30 mouse cellular contexts compared by ENCODE assay signal in the genomic region with DNA sequence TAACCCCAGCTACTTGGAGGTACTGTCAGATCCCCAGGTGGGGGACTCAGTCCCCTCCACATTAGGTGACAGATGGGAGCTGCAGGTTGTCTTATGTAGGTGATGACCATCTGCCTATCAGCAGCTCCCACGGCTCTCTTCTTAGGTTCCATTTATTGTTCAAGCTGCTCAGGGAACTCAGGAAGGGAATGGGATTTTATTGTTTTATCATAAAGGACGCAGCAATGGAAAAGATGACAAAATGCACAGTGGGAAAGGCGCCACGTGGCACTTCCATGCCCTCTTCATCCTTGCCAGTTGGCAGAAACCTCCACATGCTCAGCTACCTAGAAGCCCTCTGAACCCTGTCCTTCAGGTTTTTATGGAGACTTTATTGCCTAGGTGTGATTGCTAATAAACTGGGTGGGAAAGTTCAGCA. TPM values are rescaled to one million over a fixed set of nuclear protein-coding genes. Genes with fewer than 3 reads are reported as not detected.
DNase-seq lines count a peak whose midpoint lies in the region; ATAC-seq and TF ChIP-seq lines count a peak whose summit lies in the region.
"Had no signal": no experiment of that assay in that cellular context is flagged by ENCODE, and none has a peak within 500 bp of the region (broad histone marks: within the 10 kb centered on the region; RNA-seq: fewer than 3 reads in every experiment).

No protein-coding gene starts in this region.

- no peaks in the 10 kb centered on the region for H3K4me1 ChIP-seq in intestine, postnatal 0 days (replicated peaks; ENCODE audit: control insufficient read depth, insufficient read depth, low read length)
- H3K4me1 ChIP-seq in stomach, postnatal 0 days (replicated peaks; ENCODE audit: control insufficient read depth, insufficient read depth), result no peaks in the 10 kb centered on the region
- H3K4me1 ChIP-seq: forebrain, embryonic 13.5 days; hindbrain, embryonic 10.5 days; hindbrain, embryonic 15.5 days; liver, embryonic 12.5 days; midbrain, embryonic 13.5 days; neural tube, embryonic 13.5 days; stomach, embryonic 15.5 days had no signal

- ATAC-seq in intestine, postnatal 0 days, result peak; percentile 91
- no peak for ATAC-seq in stomach, postnatal 0 days (ENCODE audit: low FRiP score, low TSS enrichment)
- ATAC-seq: forebrain, embryonic 13.5 days; inflammation-experienced regulatory T-cells, adult 6 months; liver, embryonic 12.5 days; liver, postnatal 0 days; midbrain, embryonic 13.5 days; Patski had no signal

- DNase-seq in cerebellum, adult 11 months, result peak; percentile 45
- peak; percentile 41 for DNase-seq in cerebellum, adult 8-10 months
- DNase-seq in cerebellum, postnatal 25 days, result peak; percentile 63 to 69
- DNase-seq in thymus, postnatal 0 days (ENCODE audit: low spot score), result no peak
- DNase-seq in stomach, postnatal 0 days (ENCODE audit: low spot score), result no peak
- DNase-seq in gastrocnemius, adult 2 months, result no peak
- DNase-seq in heart, adult 18-20 months, result no peak
- DNase-seq: adrenal gland, postnatal 14 days; gastrocnemius, postnatal 36 days; heart, postnatal 14 days; kidney, postnatal 25 days; left cerebral cortex, postnatal 4 days; liver, postnatal 0 days; lung, postnatal 36 days; right cerebral cortex, postnatal 4 days; thymus, postnatal 25 days had no signal

- 22% methylated on average over 4 of the region's 4 CpGs for WGBS in intestine, postnatal 0 days
- WGBS in stomach, postnatal 0 days, result 69% methylated on average over 4 of the region's 4 CpGs

- TF ChIP-seq EP300 in stomach, postnatal 0 days (optimal IDR thresholded peaks at IDR 0.05), result no peak

- H3K27ac ChIP-seq in intestine, postnatal 0 days (ENCODE audit: low read depth, low read length), result peak overlapping the region; percentile 62
- H3K27ac ChIP-seq in stomach, postnatal 0 days (replicated peaks), result no peak overlapping the region
- no peak overlapping the region for H3K27ac ChIP-seq in gastrocnemius, adult 2 months
- H3K27ac ChIP-seq: forebrain, embryonic 13.5 days; hindbrain, embryonic 10.5 days; hindbrain, embryonic 15.5 days; layer of hippocampus, adult 2 months; left cerebral cortex, adult 2 months; liver, embryonic 12.5 days; midbrain, embryonic 13.5 days; neural tube, embryonic 13.5 days; stomach, embryonic 15.5 days had no signal

- H3K36me3 ChIP-seq in intestine, postnatal 0 days (ENCODE audit: control insufficient read depth, insufficient read depth), result no peaks in the 10 kb centered on the region
- no peaks in the 10 kb centered on the region for H3K36me3 ChIP-seq in stomach, postnatal 0 days (ENCODE audit: control insufficient read depth, insufficient read depth, low read length)
- H3K36me3 ChIP-seq: hindbrain, embryonic 10.5 days; hindbrain, embryonic 15.5 days; liver, embryonic 12.5 days; midbrain, embryonic 13.5 days; neural tube, embryonic 13.5 days; stomach, embryonic 15.5 days had no signal

- no peaks in the 10 kb centered on the region for H3K9me3 ChIP-seq in intestine, postnatal 0 days (ENCODE audit: control insufficient read depth)
- H3K9me3 ChIP-seq in stomach, postnatal 0 days (ENCODE audit: control insufficient read depth, low read length), result no peaks in the 10 kb centered on the region
- H3K9me3 ChIP-seq: forebrain, embryonic 13.5 days; hindbrain, embryonic 10.5 days; hindbrain, embryonic 15.5 days; liver, embryonic 12.5 days; midbrain, embryonic 13.5 days; neural tube, embryonic 13.5 days; stomach, embryonic 15.5 days had no signal

- no peak overlapping the region for H3K4me2 ChIP-seq in intestine, postnatal 0 days (replicated peaks; ENCODE audit: low read depth)
- no peak overlapping the region for H3K4me2 ChIP-seq in stomach, postnatal 0 days (replicated peaks; ENCODE audit: low read depth)
- H3K4me2 ChIP-seq: forebrain, embryonic 13.5 days; hindbrain, embryonic 15.5 days; liver, embryonic 12.5 days; midbrain, embryonic 13.5 days; neural tube, embryonic 13.5 days; stomach, embryonic 15.5 days had no signal

- no peak overlapping the region for H3K4me3 ChIP-seq in intestine, postnatal 0 days (ENCODE audit: low read depth, low read length)
- H3K4me3 ChIP-seq in stomach, postnatal 0 days (ENCODE audit: low read depth, low read length), result no peak overlapping the region
- no peak overlapping the region for H3K4me3 ChIP-seq in gastrocnemius, adult 2 months
- H3K4me3 ChIP-seq: forebrain, embryonic 13.5 days; hindbrain, embryonic 10.5 days; hindbrain, embryonic 15.5 days; layer of hippocampus, adult 2 months; left cerebral cortex, adult 2 months; liver, embryonic 12.5 days; megakaryocyte, embryonic 14.5 days; midbrain, embryonic 13.5 days; neural tube, embryonic 13.5 days; stomach, embryonic 15.5 days had no signal

- intact Hi-C loops in gastrocnemius, adult 2 months (cut with DNase I), result no loop called here

- TF ChIP-seq CTCF in intestine, postnatal 0 days (IDR thresholded peaks at IDR 0.05; ENCODE audit: low read depth), result no peak
- no peak for TF ChIP-seq CTCF in stomach, postnatal 0 days (IDR thresholded peaks at IDR 0.05; ENCODE audit: low read depth)
- TF ChIP-seq CTCF in gastrocnemius, adult 2 months (IDR thresholded peaks at IDR 0.05), result no peak

- no peaks in the 10 kb centered on the region for H3K27me3 ChIP-seq in intestine, postnatal 0 days (replicated peaks; ENCODE audit: control insufficient read depth, insufficient read depth, low read length)
- no peaks in the 10 kb centered on the region for H3K27me3 ChIP-seq in stomach, postnatal 0 days (ENCODE audit: control insufficient read depth, insufficient read depth, low read length)
- H3K27me3 ChIP-seq: hindbrain, embryonic 15.5 days; midbrain, embryonic 13.5 days; Patski; stomach, embryonic 15.5 days had no signal

- no peak overlapping the region for H3K9ac ChIP-seq in intestine, postnatal 0 days (ENCODE audit: low read depth, low read length)
- no peak overlapping the region for H3K9ac ChIP-seq in stomach, postnatal 0 days (ENCODE audit: low read length)
- H3K9ac ChIP-seq: forebrain, embryonic 13.5 days; hindbrain, embryonic 15.5 days; liver, embryonic 12.5 days; liver, postnatal 0 days; midbrain, embryonic 13.5 days; neural tube, embryonic 13.5 days; stomach, embryonic 15.5 days had no signal

RNA-seq across cellular contexts. Expression of a gene that starts 8.1 kb away (rescaled TPM):
- 64.7 and 68.3 TPM in 2 replicates for polyA plus RNA-seq in intestine, postnatal 0 days (2015; fragmentation: Nextera tagmentation; extraction: Ambion mirVana)
- 32.4 and 34.9 TPM in 2 replicates for polyA plus RNA-seq in thymus, postnatal 0 days (2015; fragmentation: Nextera tagmentation; extraction: Ambion mirVana)
- 44.0 and 45.6 TPM in 2 replicates for polyA plus RNA-seq in stomach, postnatal 0 days (2015; fragmentation: Nextera tagmentation; extraction: Ambion mirVana)
- 10 to 100 TPM; 30.6 to 41.1 TPM for total RNA-seq in gastrocnemius, adult 2 months (2021)
- total RNA-seq in heart, adult 18-20 months (2021), result 10 to 100 TPM; 36.6 to 44.4 TPM

RNA-seq across cellular contexts. Expression of a gene that starts 44.8 kb away (rescaled TPM):
- 3.4 and 3.5 TPM in 2 replicates for polyA plus RNA-seq in intestine, postnatal 0 days (2015; fragmentation: Nextera tagmentation; extraction: Ambion mirVana)
- polyA plus RNA-seq in thymus, postnatal 0 days (2015; fragmentation: Nextera tagmentation; extraction: Ambion mirVana), result 5.8 and 7.3 TPM in 2 replicates
- 3.2 and 3.6 TPM in 2 replicates for polyA plus RNA-seq in stomach, postnatal 0 days (2015; fragmentation: Nextera tagmentation; extraction: Ambion mirVana)
- total RNA-seq in gastrocnemius, adult 2 months (2021), result under 1 TPM; 0.20 to 0.45 TPM
- 1 to 10 TPM; 1.3 to 1.9 TPM for total RNA-seq in heart, adult 18-20 months (2021)
- total RNA-seq: MEL had no signal

Comparison
In these comparisons a context has a peak if more than half of its experiments do, and no peak if none do; other contexts are left out.
1. DNase-seq: peak in cerebellum, adult 11 months (single experiment), cerebellum, adult 8-10 months (single experiment) and cerebellum, postnatal 25 days (2 of 2); none in thymus, postnatal 0 days (single experiment), stomach, postnatal 0 days (single experiment), gastrocnemius, adult 2 months (single experiment) and heart, adult 18-20 months (0 of 2).